Mouse (Mus musculus) ovary, adult 18-20 months (tissue): ENCODE measurements around the gene Rhox3a.
"Not testable (repeated sequence)": the region's sequence is repeated elsewhere in the genome, so short reads cannot be mapped to it uniquely, and the experiment has no call there.

Experiments
- DNase-seq: peaks from one replicate; pipeline ENCODE4 v3.0.0; 2022; ENCODE audit warnings: low spot score, mixed read lengths

The Rhox3a gene

GRCm38 (mm10) chrX:37249619-37250018 lies at the start of gene Rhox3a:
Rhox3a (plus strand) TSS chrX:37249919.
- DNase-seq: not testable (repeated sequence)

GRCm38 (mm10) chrX:37210941-37211340 lies 38.8 kb upstream of the Rhox3a start, which contains the start of gene Gm9:
Gm9 (minus strand) TSS chrX:37211041.
- DNase-seq: no peak

GRCm38 (mm10) chrX:37222158-37222557 lies 27.6 kb upstream of the Rhox3a start, which contains the start of gene Rhox1:
Rhox1 (minus strand) TSS chrX:37222258.
- DNase-seq: not testable (repeated sequence)

- DNase-seq: not testable (repeated sequence)
These were observed 5.0 kb upstream of the Rhox3a start, which contains the start of gene Rhox2a for GRCm38 (mm10) chrX:37244676-37245075. Rhox2a (plus strand) TSS chrX:37244976.

- not testable (repeated sequence) for DNase-seq
These were observed 15.3 kb downstream of the Rhox3a start, which contains the start of gene Rhox4a for GRCm38 (mm10) chrX:37265038-37265437. Rhox4a (plus strand) TSS chrX:37265338.
